14 mouse cellular contexts compared by ENCODE assay signal in the genomic region with DNA sequence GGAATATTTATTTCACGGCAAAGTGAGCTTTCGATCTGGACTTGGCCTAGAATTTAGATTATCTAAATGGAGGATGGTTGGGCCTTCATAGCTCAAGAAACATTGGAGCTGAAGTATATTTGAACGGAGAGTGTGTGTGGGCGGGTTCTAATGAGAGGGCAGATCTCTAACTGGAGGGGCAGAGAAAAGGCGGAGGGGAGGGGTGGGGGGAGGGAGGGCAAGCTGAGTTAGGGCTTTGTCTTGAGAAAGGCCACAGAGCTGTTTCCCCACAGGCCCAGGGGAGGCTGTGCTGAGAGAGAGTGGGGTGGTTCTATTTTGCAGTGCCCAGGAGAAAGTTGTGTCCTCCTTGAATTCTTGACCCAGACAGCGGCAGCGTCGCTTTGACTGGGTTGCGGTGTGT. TPM values are rescaled to one million over a fixed set of nuclear protein-coding genes. Genes with fewer than 3 reads are reported as not detected.
A peak's percentile ranks its signal among the peaks of the same experiment; 100 is the strongest.
DNase-seq lines count a peak whose midpoint lies in the region; ATAC-seq and TF ChIP-seq lines count a peak whose summit lies in the region.
"Had no signal": no experiment of that assay in that cellular context is flagged by ENCODE, and none has a peak within 500 bp of the region (broad histone marks: within the 10 kb centered on the region; RNA-seq: fewer than 3 reads in every experiment).

No protein-coding gene starts in this region.

- no peak overlapping the region for H3K9ac ChIP-seq in hindbrain, postnatal 0 days (replicated peaks; ENCODE audit: low read length)
- H3K9ac ChIP-seq in intestine, postnatal 0 days (ENCODE audit: low read depth, low read length), result no peak overlapping the region
- H3K9ac ChIP-seq: heart, embryonic 12.5 days had no signal

- 55% methylated on average over 9 of the region's 9 CpGs for WGBS in hindbrain, postnatal 0 days
- 82% methylated on average over 9 of the region's 9 CpGs for WGBS in intestine, postnatal 0 days

- peak overlapping the region; percentile 77; the same call in 1 of the 2 replicates for H3K4me3 ChIP-seq in hindbrain, postnatal 0 days (ENCODE audit: low read length)
- no peak overlapping the region for H3K4me3 ChIP-seq in intestine, postnatal 0 days (ENCODE audit: low read depth, low read length)
- H3K4me3 ChIP-seq: embryonic facial prominence, embryonic 10.5 days; heart, embryonic 12.5 days had no signal

- DNase-seq in embryo, embryonic 9.5 days (ENCODE audit: extremely low spot score), result peak; percentile 29
- no peak for DNase-seq in embryo, embryonic 10 days (ENCODE audit: low spot score)
- DNase-seq in testis, postnatal 10 days (ENCODE audit: low spot score), result peak; percentile 32
- DNase-seq in testis, postnatal 14 days (ENCODE audit: low spot score), result no peak
- DNase-seq in hindbrain, postnatal 0 days (ENCODE audit: low spot score), result peak; percentile 27
- DNase-seq in urinary bladder, postnatal 14 days (ENCODE audit: low spot score), result no peak
- DNase-seq in MN1 (ENCODE audit: low spot score), result no peak
- DNase-seq: adrenal gland, postnatal 10 days; gastrocnemius, postnatal 10 days; spleen, adult 18-20 months had no signal

- TF ChIP-seq CTCF in hindbrain, postnatal 0 days (IDR thresholded peaks at IDR 0.05; ENCODE audit: low read depth), result no peak
- no peak for TF ChIP-seq CTCF in intestine, postnatal 0 days (IDR thresholded peaks at IDR 0.05; ENCODE audit: low read depth)

- H3K27me3 ChIP-seq in hindbrain, postnatal 0 days (ENCODE audit: insufficient read depth, low read length), result no peaks in the 10 kb centered on the region
- 0 out of 2 replicates have a peak, but pooled peaks cover 2% of the 10 kb centered on the region for H3K27me3 ChIP-seq in intestine, postnatal 0 days (replicated peaks; ENCODE audit: control insufficient read depth, insufficient read depth, low read length)

- no peak for ATAC-seq in hindbrain, postnatal 0 days
- no peak for ATAC-seq in intestine, postnatal 0 days

- H3K36me3 ChIP-seq in hindbrain, postnatal 0 days (ENCODE audit: insufficient read depth, low read length), result no peaks in the 10 kb centered on the region
- H3K36me3 ChIP-seq in intestine, postnatal 0 days (ENCODE audit: control insufficient read depth, insufficient read depth), result no peaks in the 10 kb centered on the region
- H3K36me3 ChIP-seq: embryonic facial prominence, embryonic 10.5 days; heart, embryonic 12.5 days had no signal

- H3K9me3 ChIP-seq in hindbrain, postnatal 0 days (ENCODE audit: low read length), result no peaks in the 10 kb centered on the region
- H3K9me3 ChIP-seq in intestine, postnatal 0 days (ENCODE audit: control insufficient read depth), result no peaks in the 10 kb centered on the region
- H3K9me3 ChIP-seq: embryonic facial prominence, embryonic 10.5 days; heart, embryonic 12.5 days had no signal

- no peaks in the 10 kb centered on the region for H3K4me1 ChIP-seq in hindbrain, postnatal 0 days (ENCODE audit: insufficient read depth, low read length)
- H3K4me1 ChIP-seq in intestine, postnatal 0 days (replicated peaks; ENCODE audit: control insufficient read depth, insufficient read depth, low read length), result no peaks in the 10 kb centered on the region
- H3K4me1 ChIP-seq: heart, embryonic 12.5 days had no signal

- no peak overlapping the region for H3K27ac ChIP-seq in hindbrain, postnatal 0 days
- no peak overlapping the region for H3K27ac ChIP-seq in intestine, postnatal 0 days (ENCODE audit: low read depth, low read length)
- H3K27ac ChIP-seq: embryonic facial prominence, embryonic 10.5 days had no signal

- peak overlapping the region; percentile 79 for H3K4me2 ChIP-seq in hindbrain, postnatal 0 days (ENCODE audit: low read depth, low read length)
- no peak overlapping the region for H3K4me2 ChIP-seq in intestine, postnatal 0 days (replicated peaks; ENCODE audit: low read depth)
- H3K4me2 ChIP-seq: heart, embryonic 12.5 days had no signal

RNA-seq across cellular contexts. Expression of a gene that starts 11.7 kb away (rescaled TPM):
- 20.5 and 24.5 TPM in 2 replicates for total RNA-seq in hindbrain, postnatal 0 days (2014; rRNA removed)
- 4.9 and 5.8 TPM in 2 replicates for polyA plus RNA-seq in hindbrain, postnatal 0 days (2015; fragmentation: Nextera tagmentation; extraction: Ambion mirVana)
- 1.2 and 1.6 TPM in 2 replicates for polyA plus RNA-seq in intestine, postnatal 0 days (2015; fragmentation: Nextera tagmentation; extraction: Ambion mirVana)
- total RNA-seq: monocyte, adult 5-6 weeks had no signal

Comparison
In these comparisons a context has a peak if more than half of its experiments do, and no peak if none do; other contexts are left out.
1. DNase-seq: peak in embryo, embryonic 9.5 days (single experiment), testis, postnatal 10 days (single experiment) and hindbrain, postnatal 0 days (single experiment); none in embryo, embryonic 10 days (single experiment), testis, postnatal 14 days (single experiment), urinary bladder, postnatal 14 days (single experiment) and MN1 (single experiment).